Mouse (Mus musculus) left cerebral cortex, postnatal 4 days (tissue): ENCODE data around the gene Dmwd. TPM values are rescaled to one million over a fixed set of nuclear protein-coding genes. Genes with fewer than 3 reads are reported as not detected.

ENCODE experiments used
- DNase-seq: peaks from one replicate; pipeline ENCODE4 v3.0.0-alpha.2; 2022
- intact Hi-C: fragments of 180-260 bp; cut with DNase I; formaldehyde crosslinking; loops from one replicate; pipeline ENCODE4 v1.15.1; 2025
- total RNA-seq, 2 experiments: library from RNA; stranded (reverse); gene quantifications; 2 replicates each; pipeline ENCODE4 v1.2.3; 2021

Gene Dmwd
- total RNA-seq, 2 experiments from 2014 or later = 147 to 151 TPM

GRCm38 (mm10) chr7:19093537-19094385, 17.7 kb downstream of the Dmwd start:
- intact Hi-C loops = no loop called here
- peak; percentile 90 for DNase-seq

- DNase-seq = peak; percentile 52
- intact Hi-C loops = no loop called here
Observed at GRCm38 (mm10) chr7:19094471-19094825, 18.4 kb downstream of the Dmwd start, which contains the start of gene Six5. TSS of gene Six5 (plus strand) at chr7:19094594.

DNA sequence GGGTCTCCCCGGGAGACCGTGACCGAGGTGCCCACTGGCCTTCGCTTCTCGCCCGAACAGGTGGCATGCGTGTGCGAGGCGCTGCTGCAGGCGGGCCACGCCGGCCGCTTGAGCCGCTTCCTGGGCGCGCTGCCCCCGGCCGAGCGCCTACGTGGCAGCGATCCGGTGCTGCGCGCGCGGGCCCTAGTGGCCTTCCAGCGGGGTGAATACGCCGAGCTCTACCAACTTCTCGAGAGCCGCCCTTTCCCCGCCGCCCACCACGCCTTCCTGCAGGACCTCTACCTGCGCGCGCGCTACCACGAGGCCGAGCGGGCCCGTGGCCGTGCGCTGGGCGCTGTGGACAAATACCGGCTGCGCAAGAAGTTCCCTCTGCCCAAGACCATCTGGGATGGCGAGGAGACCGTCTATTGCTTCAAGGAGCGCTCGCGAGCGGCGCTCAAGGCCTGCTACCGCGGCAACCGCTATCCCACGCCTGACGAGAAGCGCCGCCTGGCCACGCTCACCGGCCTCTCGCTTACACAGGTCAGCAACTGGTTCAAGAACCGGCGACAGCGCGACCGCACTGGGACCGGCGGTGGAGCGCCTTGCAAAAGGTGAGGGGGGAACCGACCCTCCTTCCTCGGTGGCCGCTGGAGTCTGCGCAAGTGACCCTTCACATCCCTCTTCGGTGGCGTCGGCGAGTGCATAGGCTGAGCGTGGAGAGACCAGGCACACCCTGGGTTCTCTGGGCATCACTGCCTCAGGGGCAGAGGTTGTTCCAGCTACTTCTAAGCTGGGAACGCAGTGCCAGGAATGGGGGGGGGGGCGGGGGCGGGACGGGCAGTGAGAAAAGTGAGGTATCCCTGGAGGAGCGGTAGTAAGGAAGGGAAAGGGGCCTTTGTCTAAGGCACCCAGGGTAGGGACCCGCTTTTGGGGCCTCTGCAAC, 19.1 kb downstream of the Dmwd start:
- peak; percentile 48 for DNase-seq
- intact Hi-C loops = no loop called here

- peak; percentile 57 for DNase-seq
- intact Hi-C loops = no loop called here
Observed at GRCm38 (mm10) chr7:19095751-19096110, 19.7 kb downstream of the Dmwd start.

DNA sequence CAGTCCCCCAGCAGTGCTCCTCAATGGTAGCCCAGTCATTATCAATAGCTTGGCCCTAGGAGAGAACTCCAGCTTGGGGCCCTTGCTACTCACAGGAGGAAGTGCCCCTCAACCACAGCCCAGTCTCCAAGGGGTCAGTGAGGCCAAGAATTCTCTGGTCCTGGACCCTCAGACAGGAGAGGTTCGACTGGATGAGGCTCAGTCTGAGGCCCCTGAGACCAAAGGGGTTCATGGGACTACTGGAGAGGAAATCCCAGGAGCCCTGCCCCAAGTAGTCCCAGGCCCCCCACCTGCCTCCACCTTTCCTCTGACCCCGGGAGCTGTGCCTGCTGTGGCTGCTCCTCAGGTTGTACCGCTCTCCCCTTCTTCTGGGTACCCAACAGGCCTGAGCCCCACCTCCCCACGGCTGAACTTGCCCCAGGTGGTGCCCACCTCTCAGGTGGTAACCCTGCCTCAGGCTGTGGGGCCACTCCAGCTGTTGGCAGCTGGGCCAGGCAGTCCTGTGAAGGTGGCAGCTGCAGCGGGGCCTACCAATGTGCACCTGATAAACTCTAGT, 20.5 kb downstream of the Dmwd start:
- intact Hi-C loops = no loop called here
- DNase-seq = no peak

- DNase-seq = no peak
- intact Hi-C loops = no loop called here
Observed at GRCm38 (mm10) chr7:19097217-19097616, 21.2 kb downstream of the Dmwd start.

GRCm38 (mm10) chr7:19097863-19098262, 21.8 kb downstream of the Dmwd start:
- intact Hi-C loops = no loop called here
- DNase-seq = no peak

GRCm38 (mm10) chr7:19098811-19099210, 22.8 kb downstream of the Dmwd start:
- no peak for DNase-seq
- intact Hi-C loops = no loop called here

GRCm38 (mm10) chr7:19100290-19100689, 24.3 kb downstream of the Dmwd start:
- intact Hi-C loops = no loop called here
- DNase-seq = no peak

DNA sequence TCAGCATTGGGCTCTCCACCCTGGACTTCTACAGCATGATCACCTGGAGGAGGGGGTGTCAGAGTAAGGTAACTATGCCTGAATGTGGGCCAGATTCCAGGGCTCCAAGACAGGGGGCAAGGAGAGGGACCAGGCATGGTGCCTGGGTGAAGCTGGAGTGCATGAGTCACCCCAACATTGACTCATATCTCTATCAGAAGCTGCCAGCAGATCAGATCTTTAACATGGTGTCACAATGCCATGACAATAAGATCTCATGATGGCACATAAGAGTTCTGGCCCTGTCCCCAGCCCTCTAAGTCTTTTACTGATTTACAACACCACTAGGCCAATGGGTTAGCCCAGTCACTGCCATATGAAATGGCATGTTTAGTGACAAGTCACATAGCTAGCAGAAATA, 27.7 kb downstream of the Dmwd start:
- intact Hi-C loops = no loop called here
- DNase-seq = no peak

- DNase-seq = no peak
- intact Hi-C loops = no loop called here
Observed at GRCm38 (mm10) chr7:19104486-19104885, 28.5 kb downstream of the Dmwd start.

GRCm38 (mm10) chr7:19107436-19107835, 31.4 kb downstream of the Dmwd start:
- no peak for DNase-seq
- intact Hi-C loops = no loop called here

GRCm38 (mm10) chr7:19109565-19109964, 33.5 kb downstream of the Dmwd start:
- DNase-seq = no peak
- intact Hi-C loops = no loop called here

DNA sequence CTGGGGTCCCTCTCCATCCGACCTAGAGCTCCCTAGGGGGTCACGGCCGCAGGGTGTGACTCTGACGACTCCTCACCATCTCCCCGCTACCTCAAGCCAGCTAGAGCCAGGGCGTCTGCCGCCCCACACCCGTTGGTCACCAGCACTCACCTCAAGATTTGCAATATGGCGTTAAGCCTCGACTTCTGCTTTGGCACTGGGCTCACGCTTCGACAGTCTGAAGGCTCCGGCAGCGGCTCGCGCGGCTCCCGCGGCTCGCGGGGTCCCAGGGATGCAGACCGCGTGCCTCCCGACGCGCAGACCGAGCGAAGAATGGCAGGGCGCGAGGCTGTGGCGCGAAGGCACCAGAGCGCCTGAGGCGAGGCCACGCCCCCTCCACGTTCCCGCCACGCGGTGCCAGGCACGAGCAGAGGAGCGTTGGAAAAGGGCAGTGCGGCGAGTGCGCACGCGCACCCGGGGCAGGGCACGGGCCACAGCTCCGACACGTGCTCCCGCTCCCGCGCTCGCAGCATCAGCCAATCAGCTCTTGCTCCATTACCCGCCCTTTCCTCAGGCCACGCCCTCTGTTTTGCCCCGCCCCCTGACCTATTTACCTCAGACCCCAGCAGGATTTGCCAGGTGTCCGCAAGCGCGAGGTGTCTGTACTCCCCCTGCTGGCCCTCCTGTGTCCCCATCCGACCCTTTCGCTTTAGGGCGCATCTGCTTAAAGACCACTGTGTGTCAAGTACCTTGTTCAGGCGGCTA, 42.2 kb downstream of the Dmwd start, which contains the start of gene Gm4969:
Gm4969 (minus strand) TSS at position 341 of the 744 bp plus-strand sequence.
- peak; percentile 77 for DNase-seq
- intact Hi-C loops = no loop called here

DNA sequence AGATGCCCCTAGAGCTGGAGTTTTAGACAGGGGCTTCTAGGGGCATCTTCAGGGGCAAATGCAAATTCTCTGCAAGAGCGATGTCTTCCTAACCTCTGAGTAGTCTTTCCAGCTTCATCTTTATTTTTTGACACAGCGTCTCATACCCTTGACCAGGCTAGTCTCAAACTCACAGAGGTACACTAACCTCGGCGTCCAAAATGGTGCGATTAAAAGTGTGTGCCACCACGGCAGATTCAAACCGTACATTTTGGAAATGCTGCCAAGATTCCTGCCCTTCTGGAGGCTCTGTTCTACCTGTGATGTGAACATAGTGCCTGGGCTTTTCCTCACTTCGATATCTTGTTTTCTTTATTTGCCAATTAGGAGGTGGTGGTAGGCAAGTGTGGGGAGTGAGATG, 43.1 kb downstream of the Dmwd start:
- intact Hi-C loops = no loop called here
- no peak for DNase-seq

GRCm38 (mm10) chr7:19119631-19120429, 43.8 kb downstream of the Dmwd start, which contains the start of gene Fbxo46:
TSS of gene Fbxo46 (plus strand) at chr7:19119859.
- intact Hi-C loops = no loop called here
- peak; percentile 92 for DNase-seq

GRCm38 (mm10) chr7:19121686-19122085, 45.7 kb downstream of the Dmwd start:
- DNase-seq = no peak
- intact Hi-C loops = no loop called here

GRCm38 (mm10) chr7:19124713-19125112, 48.7 kb downstream of the Dmwd start:
- DNase-seq = no peak
- intact Hi-C loops = no loop called here

- no peak for DNase-seq
Observed at GRCm38 (mm10) chr7:19127744-19128143, 51.7 kb downstream of the Dmwd start.

GRCm38 (mm10) chr7:19129396-19129795, 53.4 kb downstream of the Dmwd start:
- DNase-seq = no peak
- intact Hi-C loops = no loop called here

More at GRCm38 (mm10) chr7:19127744-19128143, 51.7 kb downstream of the Dmwd start:
- intact Hi-C loops = no loop called here
